Mouse (Mus musculus): ENCODE data around the gene Gm21425. TPM values are rescaled to one million over a fixed set of nuclear protein-coding genes. Genes with fewer than 3 reads are reported as not detected.
"Not testable (repeated sequence)": the region's sequence is repeated elsewhere in the genome, so short reads cannot be mapped to it uniquely, and the experiment has no call there.

Gene Gm21425
- not detected for polyA plus RNA-seq (2017; shearing (Covaris generic))

DNA sequence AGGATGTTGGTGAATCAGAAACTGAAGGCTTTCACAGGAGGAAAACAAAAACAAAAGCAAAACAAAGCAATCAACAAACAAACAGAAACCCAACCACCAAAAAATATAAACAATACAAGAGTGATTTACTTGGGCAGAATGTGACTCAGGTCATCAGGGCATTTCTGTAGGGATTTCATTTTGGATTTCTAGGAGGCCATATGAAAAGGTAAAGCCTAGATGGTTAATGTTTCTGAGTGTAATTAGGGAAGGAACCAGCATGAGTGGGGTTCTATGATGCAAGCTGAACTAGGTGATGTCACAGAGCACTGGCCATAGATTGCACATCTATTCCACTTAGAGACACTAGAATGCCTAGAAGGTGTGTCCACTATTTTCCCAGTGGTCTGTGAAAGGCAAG lies at the start of gene Gm21425:
Gene Gm21425, plus strand, starts transcription at position 301 of the 400 bp plus-strand sequence.
- not testable (repeated sequence) for ATAC-seq

DNA sequence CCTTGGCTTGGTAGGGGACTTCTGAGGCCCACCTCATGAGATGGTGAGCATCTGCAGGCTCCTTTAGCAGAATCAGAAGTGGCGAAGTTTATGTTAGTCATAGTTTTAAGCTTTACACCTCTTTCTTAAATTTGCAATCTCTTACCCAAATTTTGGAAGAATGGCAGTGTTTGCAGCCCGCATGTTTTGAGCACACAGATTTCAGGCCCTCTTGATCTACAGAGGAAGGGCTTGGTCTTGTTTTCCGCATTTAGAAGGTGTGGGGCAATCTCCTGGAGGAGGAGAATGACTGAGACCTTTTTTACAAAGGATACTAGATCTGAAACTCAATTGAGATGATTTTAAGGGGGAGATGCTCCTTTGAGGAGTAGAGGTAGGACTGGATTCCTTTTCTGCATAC lies 28.4 kb upstream of the Gm21425 start, which contains the start of gene Gm21891:
Gene Gm21891, minus strand, starts transcription at position 101 of the 400 bp plus-strand sequence.
- ATAC-seq, result not testable (repeated sequence)

Other genes starting within 250 kb of the Gm21425 start
- gene Gm20807, start 119.1 kb upstream of the Gm21425 start, polyA plus RNA-seq (2017; shearing (Covaris generic)), result not detected
- gene Gm21891, start 28.5 kb upstream of the Gm21425 start, polyA plus RNA-seq (2017; shearing (Covaris generic)), result not detected
- gene Gm21828, start 62.0 kb downstream of the Gm21425 start, polyA plus RNA-seq (2017; shearing (Covaris generic)), result not detected
- gene Gm21440, start 90.4 kb downstream of the Gm21425 start, polyA plus RNA-seq (2017; shearing (Covaris generic)), result not detected
- not detected for gene Gm21454, start 90.5 kb downstream of the Gm21425 start, polyA plus RNA-seq (2017; shearing (Covaris generic))
- not detected for gene Gm21725, start 187.1 kb downstream of the Gm21425 start, polyA plus RNA-seq (2017; shearing (Covaris generic))